Mouse (Mus musculus) kidney, adult 2 months (tissue): ENCODE data around the gene Ceacam3.

Experiments used
- CTCF ChIP-seq: fragments of 200-500 bp; conservative IDR thresholded peaks from 2 replicates; pipeline ENCODE4 v1.5.1; 2011; ENCODE audit warnings: low read depth, mild to moderate bottlenecking, control low read depth, low read length, moderate library complexity, mixed read lengths; ENCODE audit not compliant: insufficient read depth, insufficient read length
- POLR2A ChIP-seq: fragments of 200-500 bp; IDR thresholded peaks from one replicate; pipeline ENCODE4 v1.6.1; 2011; ENCODE audit warnings: low read depth, low read length, control low read depth

DNA sequence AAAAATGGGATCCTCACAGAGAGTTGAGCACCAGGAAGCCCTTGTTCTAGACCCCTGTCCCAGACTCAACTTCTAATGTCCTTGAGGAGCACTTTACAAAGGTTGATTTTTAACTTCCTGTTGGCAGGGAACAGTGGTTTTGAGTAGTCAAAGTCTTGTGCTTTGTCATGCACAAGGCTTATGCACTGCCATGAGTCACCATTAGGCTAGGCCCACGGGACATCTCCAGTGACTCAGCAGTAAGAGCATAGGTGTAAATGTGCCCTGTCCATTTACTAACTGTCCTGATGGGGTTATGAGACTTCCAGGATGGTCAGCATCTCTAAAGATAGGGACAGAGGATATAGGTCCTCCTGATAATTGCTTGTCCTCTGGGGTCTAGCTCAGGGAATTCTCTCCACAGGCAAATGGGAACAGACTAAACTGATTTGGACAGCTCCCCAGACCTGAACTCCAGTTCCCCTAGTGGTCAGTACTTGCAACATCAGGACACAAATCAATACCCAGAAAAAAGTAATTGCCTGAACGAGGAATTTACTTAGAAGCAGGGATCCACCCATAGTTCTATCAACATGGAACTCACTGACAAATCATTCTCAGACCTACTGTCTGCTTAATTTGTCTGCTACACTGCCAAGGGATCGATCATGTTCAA, 55.6 kb downstream of the Ceacam3 start:
- TF ChIP-seq CTCF (no peak), POLR2A (no peak)
